In genomic region chr4:65481632-65482031, GRCm38 (mm10) we compare ENCODE assay signal across 9 mouse cellular contexts.
DNase-seq lines count a peak whose midpoint lies in the region; ATAC-seq and TF ChIP-seq lines count a peak whose summit lies in the region.
"Had no signal": no experiment of that assay in that cellular context is flagged by ENCODE, and none has a peak within 500 bp of the region (broad histone marks: within the 10 kb centered on the region; RNA-seq: fewer than 3 reads in every experiment).

No protein-coding gene starts in this region.

- intact Hi-C loops in heart, postnatal 36 days (cut with DNase I) = no loop called here

- H3K4me2 ChIP-seq in stomach, postnatal 0 days (replicated peaks; ENCODE audit: low read depth) = no peak overlapping the region
- H3K4me2 ChIP-seq in forebrain, postnatal 0 days (ENCODE audit: low read depth) = no peak overlapping the region
- H3K4me2 ChIP-seq in liver, embryonic 12.5 days = no peak overlapping the region

- H3K9ac ChIP-seq in stomach, postnatal 0 days (ENCODE audit: low read length) = no peak overlapping the region
- no peak overlapping the region for H3K9ac ChIP-seq in forebrain, postnatal 0 days
- no peak overlapping the region for H3K9ac ChIP-seq in liver, embryonic 12.5 days

- no peak overlapping the region for H3K4me3 ChIP-seq in stomach, postnatal 0 days (ENCODE audit: low read depth, low read length)
- no peak overlapping the region for H3K4me3 ChIP-seq in forebrain, postnatal 0 days (ENCODE audit: low read depth, low read length)
- no peak overlapping the region for H3K4me3 ChIP-seq in liver, embryonic 12.5 days

- DNase-seq in ovary, adult 18-20 months (ENCODE audit: low spot score) = peak; percentile 14
- DNase-seq in ovary, postnatal 10 days (ENCODE audit: low spot score) = no peak
- peak; percentile 36 for DNase-seq in gastrocnemius, postnatal 10 days
- DNase-seq in heart, postnatal 36 days = peak; percentile 23 to 26
- DNase-seq in stomach, postnatal 0 days (ENCODE audit: low spot score) = peak; percentile 17
- no peak for DNase-seq in c-Kit-positive CD71-positive TER-119-positive erythroid progenitor cells, embryonic 14.5 days (ENCODE audit: low spot score)
- DNase-seq in forebrain, postnatal 0 days = no peak
- DNase-seq: kidney, postnatal 25 days had no signal

- H3K27me3 ChIP-seq in stomach, postnatal 0 days (ENCODE audit: control insufficient read depth, insufficient read depth, low read length) = no peaks in the 10 kb centered on the region
- H3K27me3 ChIP-seq in forebrain, postnatal 0 days (ENCODE audit: insufficient read depth, low read length) = no peaks in the 10 kb centered on the region
- H3K27me3 ChIP-seq in liver, embryonic 12.5 days (replicated peaks) = no peaks in the 10 kb centered on the region

- TF ChIP-seq CTCF in stomach, postnatal 0 days (IDR thresholded peaks at IDR 0.05; ENCODE audit: low read depth) = no peak
- no peak for TF ChIP-seq CTCF in forebrain, postnatal 0 days (IDR thresholded peaks at IDR 0.05; ENCODE audit: low read depth)

- 0 out of 2 replicates have a peak overlapping the region, but pooled peaks have one; percentile 13 for H3K27ac ChIP-seq in stomach, postnatal 0 days (replicated peaks)
- no peak overlapping the region for H3K27ac ChIP-seq in forebrain, postnatal 0 days (ENCODE audit: low read depth, low read length)
- no peak overlapping the region for H3K27ac ChIP-seq in liver, embryonic 12.5 days

- H3K4me1 ChIP-seq in stomach, postnatal 0 days (replicated peaks; ENCODE audit: control insufficient read depth, insufficient read depth) = no peaks in the 10 kb centered on the region
- no peaks in the 10 kb centered on the region for H3K4me1 ChIP-seq in forebrain, postnatal 0 days (ENCODE audit: insufficient read depth)
- no peaks in the 10 kb centered on the region for H3K4me1 ChIP-seq in liver, embryonic 12.5 days

- 46% methylated on average over 5 of the region's 5 CpGs for WGBS in stomach, postnatal 0 days
- 83% methylated on average over 5 of the region's 5 CpGs for WGBS in forebrain, postnatal 0 days
- 61% methylated on average over 5 of the region's 5 CpGs for WGBS in liver, embryonic 12.5 days (ENCODE audit: insufficient replicate concordance)

- TF ChIP-seq EP300 in stomach, postnatal 0 days (optimal IDR thresholded peaks at IDR 0.05) = no peak

- ATAC-seq in stomach, postnatal 0 days (ENCODE audit: low FRiP score, low TSS enrichment) = peak; percentile 64; the same call in 1 of the 2 replicates
- no peak for ATAC-seq in forebrain, postnatal 0 days
- no peak for ATAC-seq in liver, embryonic 12.5 days

- no peaks in the 10 kb centered on the region for H3K9me3 ChIP-seq in stomach, postnatal 0 days (ENCODE audit: control insufficient read depth, low read length)
- no peaks in the 10 kb centered on the region for H3K9me3 ChIP-seq in forebrain, postnatal 0 days (ENCODE audit: low read length)
- H3K9me3 ChIP-seq in liver, embryonic 12.5 days (replicated peaks) = no peaks in the 10 kb centered on the region

- no peaks in the 10 kb centered on the region for H3K36me3 ChIP-seq in stomach, postnatal 0 days (ENCODE audit: control insufficient read depth, insufficient read depth, low read length)
- H3K36me3 ChIP-seq in forebrain, postnatal 0 days (ENCODE audit: insufficient read depth) = no peaks in the 10 kb centered on the region
- no peaks in the 10 kb centered on the region for H3K36me3 ChIP-seq in liver, embryonic 12.5 days

Comparison
In these comparisons a context has a peak if more than half of its experiments do, and no peak if none do; other contexts are left out.
1. DNase-seq: peak in ovary, adult 18-20 months (single experiment), gastrocnemius, postnatal 10 days (single experiment), heart, postnatal 36 days (2 of 2) and stomach, postnatal 0 days (single experiment); none in ovary, postnatal 10 days (single experiment), c-Kit-positive CD71-positive TER-119-positive erythroid progenitor cells, embryonic 14.5 days (single experiment) and forebrain, postnatal 0 days (single experiment).